Mouse (Mus musculus) left cerebral cortex, postnatal 14 days (tissue): Measurements from ENCODE around the gene 9130213A22Rik. TPM values are rescaled to one million over a fixed set of nuclear protein-coding genes. Genes with fewer than 3 reads are reported as not detected.

Experiments used
- DNase-seq, 2 experiments: peaks; one replicate each; pipeline ENCODE4 v3.0.0; 2021 to 2022; ENCODE audit warnings: low spot score in 2 of 2, mixed read lengths in 1 of 2
- intact Hi-C: fragments of 180-260 bp; cut with DNase I; formaldehyde crosslinking; loops from one replicate; pipeline ENCODE4 v1.15.1; 2025
- long read RNA-seq, 2 experiments: library from polyadenylated mRNA; stranded (forward); transcript quantifications; one replicate each; pipeline ENCODE4 v2.0.0; 2021
- total RNA-seq, 2 experiments: library from RNA; stranded (reverse); gene quantifications; 2 replicates each; pipeline ENCODE4 v1.2.3; 2021

Gene 9130213A22Rik
- under 1 TPM; 0.27 to 0.51 TPM for total RNA-seq
- long read RNA-seq, experiment 1: 0 reads
- long read RNA-seq, experiment 2, partial matches to known transcripts: 0 of 1 reads
- long read RNA-seq, experiment 2, other reads (novel, unspliced or antisense): 0 of 1 reads

- peak; percentile 84 to 87 for DNase-seq
- intact Hi-C loops: loop anchor here (5.0 kb wide), 1 partner anchor 245 kb away; the partner anchor contains the start of gene Chd3
These were observed at the start of gene 9130213A22Rik for GRCm38 (mm10) chr11:69122336-69122951. 9130213A22Rik (minus strand) TSS chr11:69122589.

GRCm38 (mm10) chr11:69171626-69172025 lies 49.2 kb upstream of the 9130213A22Rik start:
- intact Hi-C loops: no loop called here
- DNase-seq: peak; percentile 60 to 67

- peak; percentile 52 to 62 for DNase-seq
- intact Hi-C loops: no loop called here
These were observed 46.9 kb upstream of the 9130213A22Rik start for GRCm38 (mm10) chr11:69169313-69169712.

- intact Hi-C loops: no loop called here
- DNase-seq: peak in 1 of 2 experiments; percentile 62
These were observed 34.4 kb upstream of the 9130213A22Rik start, which contains the start of gene Alox12b for GRCm38 (mm10) chr11:69156800-69157199. Alox12b (plus strand) TSS chr11:69156989.

- peak in 1 of 2 experiments; percentile 71 for DNase-seq
- intact Hi-C loops: no loop called here
These were observed 33.0 kb upstream of the 9130213A22Rik start for GRCm38 (mm10) chr11:69155351-69155750.

DNA sequence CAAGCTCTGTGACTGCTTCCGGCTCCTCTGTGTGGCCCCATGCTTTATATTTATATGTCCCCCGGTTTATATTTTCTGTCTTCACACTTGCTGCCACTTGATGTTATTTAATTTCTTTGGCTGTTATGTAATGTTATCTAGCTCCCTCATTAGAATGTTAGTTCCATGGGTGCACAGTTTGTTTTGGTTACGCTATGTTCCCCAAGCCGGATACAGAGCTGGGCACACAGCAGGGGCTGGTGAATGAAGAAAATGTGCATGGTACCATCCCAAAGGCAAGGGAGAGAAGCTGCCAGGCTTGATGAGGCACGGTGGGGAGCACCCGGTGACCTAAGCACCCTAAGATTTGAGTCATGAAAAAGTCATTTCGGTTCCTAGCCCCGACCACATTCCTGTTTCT lies 31.4 kb upstream of the 9130213A22Rik start:
- intact Hi-C loops: no loop called here
- no peak for DNase-seq

- no peak for DNase-seq
- intact Hi-C loops: no loop called here
These were observed 28.6 kb upstream of the 9130213A22Rik start for GRCm38 (mm10) chr11:69151004-69151403.

- intact Hi-C loops: loop anchor here (1.0 kb wide), 1 partner anchor 25 kb away; the partner anchor contains the start of gene Aloxe3
- peak; percentile 73 to 74 for DNase-seq
These were observed 28.1 kb upstream of the 9130213A22Rik start for GRCm38 (mm10) chr11:69150444-69150843.

GRCm38 (mm10) chr11:69149728-69150127 lies 27.3 kb upstream of the 9130213A22Rik start:
- intact Hi-C loops: loop anchor here (1.0 kb wide), 1 partner anchor 24 kb away; the partner anchor contains the start of gene Aloxe3
- DNase-seq: peak in 1 of 2 experiments; percentile 42

DNA sequence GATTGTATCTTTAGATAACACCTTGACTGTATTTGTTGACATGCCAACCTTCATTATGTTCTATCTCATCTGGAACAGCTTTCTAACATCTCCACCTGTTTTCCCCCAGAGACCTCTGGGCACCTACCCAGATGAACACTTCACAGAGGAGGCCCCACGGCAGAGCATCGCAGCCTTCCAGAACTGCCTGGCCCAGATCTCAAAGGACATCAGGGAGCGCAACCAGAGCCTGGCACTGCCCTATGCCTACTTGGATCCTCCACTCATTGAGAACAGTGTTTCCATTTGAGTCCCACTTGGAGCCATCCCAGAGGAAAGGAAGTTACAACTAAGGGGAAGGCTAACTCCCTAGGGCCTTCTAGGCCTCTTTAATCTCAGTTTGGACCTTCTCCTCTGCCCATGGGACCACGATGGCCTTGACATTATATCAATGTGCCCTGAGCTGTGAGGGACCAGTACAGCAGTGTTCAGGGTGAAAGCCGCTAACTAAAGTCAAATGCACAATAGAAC lies 26.1 kb upstream of the 9130213A22Rik start:
- no peak for DNase-seq
- intact Hi-C loops: no loop called here

DNA sequence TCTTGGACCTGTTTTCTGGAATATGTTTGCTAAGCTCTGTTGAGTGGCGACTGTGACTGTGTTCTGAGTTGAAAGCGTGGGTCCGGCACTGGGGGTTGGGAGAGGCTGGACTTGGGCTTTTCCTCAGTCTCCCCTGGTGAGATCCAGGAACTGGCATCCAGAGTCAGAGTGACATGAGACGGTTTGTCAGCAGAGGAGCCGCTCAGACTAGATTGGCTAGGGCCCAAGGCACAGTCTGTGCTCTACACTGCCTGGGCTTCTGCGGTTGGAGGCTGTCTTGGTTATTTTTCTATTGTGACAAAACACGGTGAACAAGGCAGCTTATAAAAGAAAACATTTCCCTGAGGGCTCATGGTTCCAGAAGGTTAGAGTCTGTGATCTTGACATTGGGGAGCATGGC lies 25.2 kb upstream of the 9130213A22Rik start:
- no peak for DNase-seq
- intact Hi-C loops: no loop called here

GRCm38 (mm10) chr11:69135361-69135760 lies 13.0 kb upstream of the 9130213A22Rik start:
- DNase-seq: no peak
- intact Hi-C loops: no loop called here

GRCm38 (mm10) chr11:69134622-69134968 lies 12.2 kb upstream of the 9130213A22Rik start:
- DNase-seq: no peak
- intact Hi-C loops: no loop called here

DNA sequence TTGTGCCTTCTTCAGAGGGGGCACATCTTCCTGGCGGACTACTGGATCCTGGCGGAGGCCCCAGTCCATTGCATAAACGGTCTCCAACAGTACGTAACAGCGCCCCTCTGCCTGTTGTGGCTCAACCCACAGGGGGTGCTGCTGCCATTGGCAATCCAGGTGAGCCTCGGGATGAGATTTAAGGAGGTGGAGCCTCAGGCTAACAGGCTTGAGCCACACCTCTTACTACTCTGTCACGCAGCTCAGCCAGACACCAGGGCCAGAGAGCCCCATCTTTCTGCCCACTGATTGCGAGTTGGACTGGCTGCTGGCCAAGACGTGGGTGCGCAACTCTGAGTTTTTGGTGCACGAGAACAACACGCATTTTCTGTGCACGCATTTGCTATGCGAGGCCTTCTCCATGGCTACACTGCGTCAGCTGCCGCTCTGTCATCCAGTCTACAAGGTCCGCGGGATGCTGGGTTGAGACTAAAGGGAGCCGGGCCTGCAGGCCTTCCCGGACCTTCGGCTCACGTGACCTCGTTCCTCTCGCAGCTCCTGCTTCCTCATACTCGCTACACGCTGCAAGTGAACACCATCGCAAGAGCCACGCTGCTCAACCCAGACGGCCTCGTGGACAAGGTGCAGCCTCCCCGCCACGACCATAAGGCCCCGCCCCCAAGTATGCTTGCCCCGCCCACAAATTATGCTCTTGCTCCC lies 11.7 kb upstream of the 9130213A22Rik start:
- DNase-seq: peak; percentile 86 to 97
- intact Hi-C loops: no loop called here

DNA sequence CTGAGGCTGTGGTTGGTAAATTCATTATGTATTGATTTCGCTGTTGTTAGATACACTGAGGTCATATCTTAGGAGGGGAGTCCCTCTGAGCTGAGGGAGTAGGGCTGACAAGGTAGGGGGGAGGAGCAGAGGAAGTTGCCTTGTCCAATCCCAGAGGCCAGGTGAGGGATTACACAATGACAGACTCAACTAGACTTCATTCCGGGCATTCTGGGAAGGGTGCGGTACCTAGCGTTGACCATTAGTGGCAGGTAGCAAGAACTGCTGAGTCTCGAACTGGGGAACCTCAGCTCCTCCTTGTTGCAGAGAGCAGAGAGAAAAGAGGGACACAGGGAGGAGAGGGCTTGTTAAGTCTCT lies 11.2 kb upstream of the 9130213A22Rik start:
- DNase-seq: no peak
- intact Hi-C loops: no loop called here

DNA sequence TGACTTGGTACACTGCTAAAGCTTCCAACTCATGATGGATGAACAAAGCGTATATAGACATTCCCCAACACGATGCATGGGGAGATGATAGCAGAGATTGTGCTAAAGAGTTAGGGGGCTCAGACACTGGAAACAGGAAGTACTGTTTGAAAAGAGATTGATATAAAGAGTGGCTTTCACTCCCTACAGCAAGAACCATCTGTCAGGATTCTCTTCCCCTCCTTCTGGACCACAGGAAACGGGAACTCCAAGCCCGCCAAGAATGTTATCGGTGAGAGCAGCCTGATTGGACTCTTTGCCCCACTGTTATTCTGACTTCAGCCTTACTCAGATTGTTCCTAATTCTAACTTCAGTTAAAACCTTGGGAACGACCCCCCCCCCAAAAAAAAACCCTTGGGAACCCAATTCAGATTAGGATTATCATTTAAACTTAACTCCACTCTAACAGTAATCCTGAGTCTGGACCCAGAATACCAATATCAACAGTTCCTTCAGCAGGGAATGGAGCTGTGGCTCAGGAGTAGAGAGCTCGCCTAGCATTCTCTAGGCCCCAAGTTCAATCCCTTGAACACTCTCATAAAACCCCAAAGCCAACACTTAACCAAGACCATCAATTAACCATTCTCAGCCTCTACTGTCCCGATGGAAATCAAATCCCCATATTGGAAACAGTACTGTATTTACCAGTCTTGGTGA lies 6.2 kb upstream of the 9130213A22Rik start:
- DNase-seq: no peak
- intact Hi-C loops: no loop called here

DNA sequence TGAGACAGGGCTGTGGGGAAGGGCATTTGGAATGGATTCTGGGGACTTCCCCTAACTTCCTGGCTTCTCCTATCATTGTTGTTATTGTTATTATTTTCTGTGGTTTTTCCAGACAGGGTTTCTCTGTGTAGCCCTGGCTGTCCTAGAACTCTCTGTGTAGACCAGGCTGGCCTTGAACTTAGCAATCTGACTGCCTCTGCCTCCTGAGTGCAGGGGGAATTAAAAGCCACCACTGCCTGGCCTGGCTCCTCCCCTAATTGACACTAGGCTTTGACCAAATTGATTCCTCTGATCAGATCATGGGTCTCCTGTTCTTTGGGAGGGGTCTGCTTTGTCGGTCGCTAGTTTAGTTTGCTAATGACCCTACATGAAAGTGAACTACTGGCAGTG lies 4.3 kb upstream of the 9130213A22Rik start:
- intact Hi-C loops: no loop called here
- no peak for DNase-seq

- intact Hi-C loops: loop anchor here (1.0 to 2.0 kb wide), 2 partner anchors 24 to 63 kb away; no protein-coding TSS in a partner anchor
- no peak for DNase-seq
These were observed 3.7 kb upstream of the 9130213A22Rik start for GRCm38 (mm10) chr11:69125919-69126705.

DNA sequence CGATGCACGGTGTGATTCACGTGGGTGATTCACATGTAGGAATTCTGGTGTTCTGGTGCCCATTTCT lies 3.3 kb upstream of the 9130213A22Rik start, which contains the start of gene Aloxe3:
Gene Aloxe3, plus strand, starts transcription at position 45 of the 67 bp plus-strand sequence.
- intact Hi-C loops: loop anchor here (1.0 to 2.0 kb wide), 2 partner anchors 25 to 63 kb away; no protein-coding TSS in a partner anchor
- no peak for DNase-seq
